Mouse (Mus musculus): Measurements from ENCODE around the gene Spem1.

- TF ChIP-seq CTCF (IDR thresholded peaks at IDR 0.05) (no peak), EP300 (IDR thresholded peaks at IDR 0.05) (no peak)
These were observed 3.6 kb downstream of the Spem1 start, which contains the start of gene Spem2 for GRCm38 (mm10) chr11:69818365-69818764.
